Comparison of ENCODE assay signal across 11 mouse cellular contexts in genomic region chr17:12832231-12832630, GRCm38 (mm10). TPM values are rescaled to one million over a fixed set of nuclear protein-coding genes. Genes with fewer than 3 reads are reported as not detected.
DNase-seq lines count a peak whose midpoint lies in the region; ATAC-seq lines count a peak whose summit lies in the region.
"Had no signal": no experiment of that assay in that cellular context is flagged by ENCODE, and none has a peak within 500 bp of the region (broad histone marks: within the 10 kb centered on the region; RNA-seq: fewer than 3 reads in every experiment).

No protein-coding gene starts in this region.

- no peak overlapping the region for H3K9ac ChIP-seq in heart, embryonic 14.5 days (ENCODE audit: low read length)
- H3K9ac ChIP-seq in hindbrain, embryonic 14.5 days: no peak overlapping the region
- H3K9ac ChIP-seq in forebrain, embryonic 16.5 days (replicated peaks; ENCODE audit: low read depth, low read length): no peak overlapping the region
- H3K9ac ChIP-seq: midbrain, embryonic 12.5 days had no signal

- H3K4me1 ChIP-seq in brown adipose tissue, adult 24 weeks (ENCODE audit: control insufficient read depth, insufficient read depth, insufficient read length, low read length): no peaks in the 10 kb centered on the region
- H3K4me1 ChIP-seq in heart, embryonic 14.5 days (ENCODE audit: control insufficient read depth in 2 of 2, insufficient read depth in 2 of 2, low read length in 2 of 2): peaks cover 3 to 6% of the 10 kb centered on the region in 2 experiments; a peak in 3 of 4 replicates
- no peaks in the 10 kb centered on the region for H3K4me1 ChIP-seq in hindbrain, embryonic 14.5 days (replicated peaks; ENCODE audit: control insufficient read depth, insufficient read depth, low read length)
- no peaks in the 10 kb centered on the region for H3K4me1 ChIP-seq in forebrain, embryonic 16.5 days (replicated peaks; ENCODE audit: control insufficient read depth, insufficient read depth, low read length)
- H3K4me1 ChIP-seq: midbrain, embryonic 12.5 days had no signal

- no peaks in the 10 kb centered on the region for H3K27me3 ChIP-seq in heart, embryonic 14.5 days (ENCODE audit: control insufficient read depth, insufficient read depth, low read length)
- no peaks in the 10 kb centered on the region for H3K27me3 ChIP-seq in hindbrain, embryonic 14.5 days (ENCODE audit: control insufficient read depth, insufficient read depth, low read length)
- H3K27me3 ChIP-seq in forebrain, embryonic 16.5 days (replicated peaks; ENCODE audit: control insufficient read depth, insufficient read depth, low read length): no peaks in the 10 kb centered on the region
- H3K27me3 ChIP-seq: midbrain, embryonic 12.5 days had no signal

- H3K4me3 ChIP-seq in brown adipose tissue, adult 24 weeks (ENCODE audit: insufficient read depth, low read depth, low read length): no peak overlapping the region
- no peak overlapping the region for H3K4me3 ChIP-seq in heart, embryonic 14.5 days (ENCODE audit: control insufficient read depth in 1 of 2, insufficient read depth in 1 of 2, low read depth in 1 of 2, low read length in 2 of 2)
- H3K4me3 ChIP-seq in hindbrain, embryonic 14.5 days (replicated peaks; ENCODE audit: low read length): no peak overlapping the region
- H3K4me3 ChIP-seq in forebrain, embryonic 16.5 days (replicated peaks; ENCODE audit: low read length): no peak overlapping the region
- H3K4me3 ChIP-seq: midbrain, embryonic 12.5 days had no signal

- 35% methylated on average over 3 of the region's 3 CpGs for WGBS in heart, embryonic 14.5 days
- WGBS in hindbrain, embryonic 14.5 days: 93% methylated on average over 3 of the region's 3 CpGs
- 85% methylated on average over 3 of the region's 3 CpGs for WGBS in forebrain, embryonic 16.5 days

- 0 out of 2 replicates have a peak overlapping the region, but pooled peaks have one; percentile 26 for H3K27ac ChIP-seq in brown adipose tissue, adult 24 weeks (replicated peaks; ENCODE audit: low read depth, low read length)
- peak overlapping the region; percentile 46 to 55; a peak in 3 of 4 replicates for H3K27ac ChIP-seq in heart, embryonic 14.5 days (replicated peaks in 1 of 2; ENCODE audit: control insufficient read depth in 1 of 2, insufficient read depth in 1 of 2, low read depth in 2 of 2, low read length in 2 of 2)
- H3K27ac ChIP-seq in hindbrain, embryonic 14.5 days: no peak overlapping the region
- no peak overlapping the region for H3K27ac ChIP-seq in forebrain, embryonic 16.5 days (ENCODE audit: low read length)
- H3K27ac ChIP-seq: midbrain, embryonic 12.5 days had no signal

- DNase-seq in urinary bladder, postnatal 25 days (ENCODE audit: low spot score): peak; percentile 38
- DNase-seq in urinary bladder, postnatal 10 days (ENCODE audit: low spot score): no peak
- DNase-seq in urinary bladder, postnatal 36 days (ENCODE audit: low spot score in 2 of 2): peak; percentile 67 to 76
- DNase-seq in spleen, postnatal 36 days (ENCODE audit: low spot score in 2 of 2): no peak
- DNase-seq in hindbrain, embryonic 14.5 days (ENCODE audit: low spot score): no peak
- DNase-seq: kidney, postnatal 4 days had no signal

- H3K4me2 ChIP-seq in heart, embryonic 14.5 days (ENCODE audit: low read length): no peak overlapping the region
- no peak overlapping the region for H3K4me2 ChIP-seq in hindbrain, embryonic 14.5 days (replicated peaks)
- no peak overlapping the region for H3K4me2 ChIP-seq in forebrain, embryonic 16.5 days (ENCODE audit: low read length)
- H3K4me2 ChIP-seq: midbrain, embryonic 12.5 days had no signal

- ATAC-seq in heart, embryonic 14.5 days (ENCODE audit: insufficient number of reproducible peaks, insufficient read depth, low FRiP score, low read depth): 0 out of 2 replicates have a peak, but pooled peaks have one; percentile 17
- no peak for ATAC-seq in hindbrain, embryonic 14.5 days (ENCODE audit: low FRiP score)
- ATAC-seq in forebrain, embryonic 16.5 days: no peak

- no peaks in the 10 kb centered on the region for H3K9me3 ChIP-seq in heart, embryonic 14.5 days (ENCODE audit: control insufficient read depth, low read length)
- no peaks in the 10 kb centered on the region for H3K9me3 ChIP-seq in hindbrain, embryonic 14.5 days (ENCODE audit: control insufficient read depth, low read length)
- no peaks in the 10 kb centered on the region for H3K9me3 ChIP-seq in forebrain, embryonic 16.5 days (ENCODE audit: control insufficient read depth, low read length)
- H3K9me3 ChIP-seq: midbrain, embryonic 12.5 days had no signal

- no peaks in the 10 kb centered on the region for H3K36me3 ChIP-seq in heart, embryonic 14.5 days (ENCODE audit: control insufficient read depth, insufficient read depth, low read length)
- no peaks in the 10 kb centered on the region for H3K36me3 ChIP-seq in hindbrain, embryonic 14.5 days (replicated peaks; ENCODE audit: control insufficient read depth, insufficient read depth)
- no peaks in the 10 kb centered on the region for H3K36me3 ChIP-seq in forebrain, embryonic 16.5 days (ENCODE audit: control insufficient read depth, insufficient read depth)
- H3K36me3 ChIP-seq: midbrain, embryonic 12.5 days had no signal

RNA-seq across cellular contexts. Expression of gene Mas1, which starts 35.7 kb away (rescaled TPM):
- polyA plus RNA-seq in brown adipose tissue, adult 24 weeks (2012; ENCODE audit: insufficient read depth, insufficient read length, missing spikeins): not detected in 2 replicates
- 0.65 and 0.70 TPM in 2 replicates for polyA plus RNA-seq in heart, embryonic 14.5 days (2014; fragmentation: Nextera tagmentation; extraction: Ambion mirVana)
- polyA plus RNA-seq in hindbrain, embryonic 14.5 days (2014; fragmentation: Nextera tagmentation; extraction: Ambion mirVana): 0.31 TPM in 1 of 2 replicates, not detected in the other
- polyA plus RNA-seq in forebrain, embryonic 16.5 days (2015; fragmentation: Nextera tagmentation; extraction: Ambion mirVana): 0.43 and 0.50 TPM in 2 replicates

RNA-seq across cellular contexts. Expression of gene Mrgprh, which starts 43.6 kb away (rescaled TPM):
- polyA plus RNA-seq in brown adipose tissue, adult 24 weeks (2012; ENCODE audit: insufficient read depth, insufficient read length, missing spikeins): not detected in 2 replicates
- 0.09 and 0.16 TPM in 2 replicates for polyA plus RNA-seq in heart, embryonic 14.5 days (2014; fragmentation: Nextera tagmentation; extraction: Ambion mirVana)
- not detected in 2 replicates for polyA plus RNA-seq in hindbrain, embryonic 14.5 days (2014; fragmentation: Nextera tagmentation; extraction: Ambion mirVana)
- not detected in 2 replicates for polyA plus RNA-seq in forebrain, embryonic 16.5 days (2015; fragmentation: Nextera tagmentation; extraction: Ambion mirVana)
- polyA plus RNA-seq: embryonic facial prominence, embryonic 11.5 days; midbrain, embryonic 12.5 days had no signal

Comparison
In these comparisons a context has a peak if more than half of its experiments do, and no peak if none do; other contexts are left out.
1. DNase-seq: peak in urinary bladder, postnatal 25 days (single experiment) and urinary bladder, postnatal 36 days (2 of 2); none in urinary bladder, postnatal 10 days (single experiment), spleen, postnatal 36 days (0 of 2) and hindbrain, embryonic 14.5 days (single experiment).
2. H3K27ac ChIP-seq: peak in brown adipose tissue, adult 24 weeks (single experiment) and heart, embryonic 14.5 days (2 of 2); none in hindbrain, embryonic 14.5 days (single experiment) and forebrain, embryonic 16.5 days (single experiment).